ENCODE assay signal across 20 mouse cellular contexts in the genomic region with DNA sequence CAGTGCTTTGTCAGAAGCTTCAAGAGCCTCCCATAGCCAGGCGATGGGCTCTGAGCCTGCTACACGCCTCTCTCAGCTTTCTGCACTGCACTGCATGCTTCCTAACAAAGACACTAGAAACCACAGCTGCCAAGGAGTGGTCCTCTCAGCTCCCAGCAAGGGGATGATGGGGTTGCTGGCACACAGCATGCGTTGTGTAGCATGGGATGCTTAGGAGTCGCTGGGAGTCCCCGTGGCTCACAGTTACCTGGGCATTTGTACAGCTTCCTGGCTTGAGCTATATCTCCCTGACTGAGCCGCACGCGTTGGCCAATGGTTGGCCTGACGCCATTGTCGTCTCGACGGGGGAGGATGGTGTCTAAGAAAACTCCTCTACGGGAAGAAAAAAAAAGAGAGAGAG. TPM values are rescaled to one million over a fixed set of nuclear protein-coding genes. Genes with fewer than 3 reads are reported as not detected.
A peak's percentile ranks its signal among the peaks of the same experiment; 100 is the strongest.
DNase-seq lines count a peak whose midpoint lies in the region; TF ChIP-seq lines count a peak whose summit lies in the region.
"Had no signal": no experiment of that assay in that cellular context is flagged by ENCODE, and none has a peak within 500 bp of the region (broad histone marks: within the 10 kb centered on the region; RNA-seq: fewer than 3 reads in every experiment).

No protein-coding gene starts in this region.

- TF ChIP-seq POLR2A in kidney, adult 2 months (IDR thresholded peaks at IDR 0.05; ENCODE audit: low read depth, low read length) = no peak

- no peak for TF ChIP-seq CTCF in kidney, adult 2 months (conservative IDR thresholded peaks at IDR 0.05; ENCODE audit: insufficient read depth, insufficient read length, low read depth, low read length)

- H3K4me3 ChIP-seq in kidney, adult 2 months (ENCODE audit: insufficient read depth, low read depth, low read length) = no peak overlapping the region
- H3K4me3 ChIP-seq: limb, embryonic 10.5 days; midbrain, embryonic 12.5 days had no signal

- H3K36me3 ChIP-seq in kidney, adult 2 months (ENCODE audit: control insufficient read depth, insufficient read depth, low read length) = no peaks in the 10 kb centered on the region
- H3K36me3 ChIP-seq: limb, embryonic 10.5 days; midbrain, embryonic 12.5 days had no signal

- no peaks in the 10 kb centered on the region for H3K4me1 ChIP-seq in kidney, adult 2 months (ENCODE audit: control insufficient read depth, insufficient read depth, low read length)

- peak; percentile 46 to 57 for DNase-seq in cerebellum, postnatal 14 days
- no peak for DNase-seq in cerebellum, adult 11 months
- peak; percentile 22 for DNase-seq in layer of hippocampus, adult 9-11 months
- DNase-seq in layer of hippocampus, postnatal 10 days (ENCODE audit: low spot score in 2 of 2) = no peak
- DNase-seq in left cerebral cortex, postnatal 10 days (ENCODE audit: extremely low spot score in 1 of 2, low spot score in 2 of 2) = peak; percentile 34 to 70
- DNase-seq in right cerebral cortex, postnatal 36 days (ENCODE audit: low spot score in 2 of 2) = peak; percentile 65 to 66
- no peak for DNase-seq in cerebellum, postnatal 4 days (ENCODE audit: low spot score in 2 of 2)
- DNase-seq in kidney, adult 2 months = no peak
- DNase-seq: heart, adult 18-20 months; kidney, postnatal 36 days; lung, postnatal 36 days had no signal

- no peak overlapping the region for H3K27ac ChIP-seq in kidney, adult 2 months (ENCODE audit: insufficient read depth, low read depth, low read length)
- H3K27ac ChIP-seq: limb, embryonic 10.5 days; liver, embryonic 14.5 days; midbrain, embryonic 12.5 days had no signal

- intact Hi-C loops in left cerebral cortex, postnatal 10 days (cut with DNase I) = no loop called here

- 93% methylated on average over 13 of the region's 13 CpGs for WGBS in kidney, adult 2 months

- no peaks in the 10 kb centered on the region for H3K27me3 ChIP-seq in kidney, adult 2 months (replicated peaks; ENCODE audit: control insufficient read depth, insufficient read depth, low read length)

RNA-seq across cellular contexts. Expression of a gene that starts 43.0 kb away (rescaled TPM):
- total RNA-seq in layer of hippocampus, postnatal 10 days (2021) = under 1 TPM; 0.33 to 0.41 TPM
- under 1 TPM; 0.36 to 0.69 TPM for total RNA-seq in left cerebral cortex, postnatal 10 days (2021)
- polyA plus RNA-seq in kidney, adult 2 months (2012; rRNA removed) = not detected in 2 replicates
- total RNA-seq: gastrocnemius, adult 18-20 months; heart, adult 18-20 months had no signal
- polyA plus RNA-seq: embryonic facial prominence, embryonic 14.5 days; heart, postnatal 0 days; inflammation-experienced regulatory T-cells, adult 6 months; limb, embryonic 10.5 days; liver, embryonic 14.5 days; midbrain, embryonic 12.5 days; spleen, adult 2 months; testis, adult 2 months had no signal

Comparison
In these comparisons a context has a peak if more than half of its experiments do, and no peak if none do; other contexts are left out.
1. DNase-seq: peak in cerebellum, postnatal 14 days (2 of 2), layer of hippocampus, adult 9-11 months (single experiment), left cerebral cortex, postnatal 10 days (2 of 2) and right cerebral cortex, postnatal 36 days (2 of 2); none in cerebellum, adult 11 months (single experiment), layer of hippocampus, postnatal 10 days (0 of 2), cerebellum, postnatal 4 days (0 of 2) and kidney, adult 2 months (single experiment).